Mouse (Mus musculus) 3134 (cell line): ENCODE measurements around the gene Stra8.

Experiments
- DNase-seq: peaks from one replicate; pipeline ENCODE4 v3.0.0-alpha.2; 2011; ENCODE audit warnings: low spot score; ENCODE audit not compliant: insufficient read length; ENCODE audit errors: extremely low read depth

Gene Stra8

GRCm38 (mm10) chr6:34939451-34939850, 19.5 kb downstream of the Stra8 start:
- no peak for DNase-seq

GRCm38 (mm10) chr6:34941496-34941895, 21.5 kb downstream of the Stra8 start:
- no peak for DNase-seq

GRCm38 (mm10) chr6:34942446-34942845, 22.5 kb downstream of the Stra8 start:
- no peak for DNase-seq

GRCm38 (mm10) chr6:34943499-34943898, 23.5 kb downstream of the Stra8 start:
- no peak for DNase-seq

- no peak for DNase-seq
Measured at GRCm38 (mm10) chr6:34946486-34947079, 26.6 kb downstream of the Stra8 start.

- DNase-seq, result no peak
Measured at GRCm38 (mm10) chr6:34948461-34948860, 28.5 kb downstream of the Stra8 start.

- no peak for DNase-seq
Measured at GRCm38 (mm10) chr6:34951518-34951917, 31.6 kb downstream of the Stra8 start.

- no peak for DNase-seq
Measured at GRCm38 (mm10) chr6:34951956-34952667, 32.1 kb downstream of the Stra8 start.

GRCm38 (mm10) chr6:34954926-34955861, 35.2 kb downstream of the Stra8 start:
- no peak for DNase-seq

- no peak for DNase-seq
Measured at GRCm38 (mm10) chr6:34955862-34956241, 35.9 kb downstream of the Stra8 start.

GRCm38 (mm10) chr6:34959131-34959530, 39.2 kb downstream of the Stra8 start:
- peak; percentile 37 for DNase-seq

- DNase-seq, result no peak
Measured at GRCm38 (mm10) chr6:34964550-34964949, 44.6 kb downstream of the Stra8 start.

- DNase-seq, result no peak
Measured at GRCm38 (mm10) chr6:34965819-34966539, 46.0 kb downstream of the Stra8 start.

GRCm38 (mm10) chr6:34971181-34971580, 51.2 kb downstream of the Stra8 start:
- no peak for DNase-seq

- DNase-seq, result no peak
Measured at GRCm38 (mm10) chr6:34979291-34979690, 59.3 kb downstream of the Stra8 start.

- no peak for DNase-seq
Measured at GRCm38 (mm10) chr6:34980661-34981060, 60.7 kb downstream of the Stra8 start.

GRCm38 (mm10) chr6:34987085-34987645, 67.2 kb downstream of the Stra8 start:
- DNase-seq, result no peak

- DNase-seq, result no peak
Measured at GRCm38 (mm10) chr6:34988081-34988761, 68.3 kb downstream of the Stra8 start, which contains the start of gene Slc23a4. TSS of gene Slc23a4 (minus strand) at chr6:34988404.
